Comparison of ENCODE assay signal across 9 mouse cellular contexts in genomic region chr4:58400861-58401341, GRCm38 (mm10).
DNase-seq lines count a peak whose midpoint lies in the region; ATAC-seq and TF ChIP-seq lines count a peak whose summit lies in the region.
"Had no signal": no experiment of that assay in that cellular context is flagged by ENCODE, and none has a peak within 500 bp of the region (broad histone marks: within the 10 kb centered on the region; RNA-seq: fewer than 3 reads in every experiment).

No protein-coding gene starts in this region.

- H3K36me3 ChIP-seq in lung, embryonic 14.5 days (ENCODE audit: insufficient read depth), result no peaks in the 10 kb centered on the region
- H3K36me3 ChIP-seq: heart, embryonic 13.5 days had no signal

- no peak for TF ChIP-seq POLR2A in cortical plate, adult 2 months (IDR thresholded peaks at IDR 0.05; ENCODE audit: extremely low read depth, insufficient read depth, low read length)

- no peaks in the 10 kb centered on the region for H3K9me3 ChIP-seq in lung, embryonic 14.5 days (ENCODE audit: low read depth, low read length)
- H3K9me3 ChIP-seq: heart, embryonic 13.5 days had no signal

- no peak overlapping the region for H3K4me2 ChIP-seq in lung, embryonic 14.5 days
- H3K4me2 ChIP-seq: heart, embryonic 13.5 days had no signal

- H3K27ac ChIP-seq in cortical plate, adult 2 months (ENCODE audit: insufficient read depth, low read length), result peak overlapping the region; percentile 69; the same call in 1 of the 2 replicates
- H3K27ac ChIP-seq in lung, embryonic 14.5 days (ENCODE audit: low read depth), result no peak overlapping the region
- H3K27ac ChIP-seq: heart, embryonic 13.5 days had no signal

- no peak for TF ChIP-seq CTCF in cortical plate, adult 2 months (IDR thresholded peaks at IDR 0.05; ENCODE audit: extremely low read depth, insufficient read depth, low read length)
- no peak for TF ChIP-seq CTCF in lung, embryonic 14.5 days (IDR thresholded peaks at IDR 0.05; ENCODE audit: low read depth)

- peaks cover 2% of the 10 kb centered on the region for H3K4me1 ChIP-seq in cortical plate, adult 2 months (ENCODE audit: control insufficient read depth, insufficient read depth, low read length)
- H3K4me1 ChIP-seq in lung, embryonic 14.5 days (ENCODE audit: insufficient read depth), result no peaks in the 10 kb centered on the region

- H3K27me3 ChIP-seq in lung, embryonic 14.5 days (ENCODE audit: insufficient read depth, low read length), result no peaks in the 10 kb centered on the region
- H3K27me3 ChIP-seq: heart, embryonic 13.5 days had no signal

- ATAC-seq in lung, embryonic 14.5 days (ENCODE audit: insufficient read depth), result peak; percentile 35; the same call in 1 of the 2 replicates
- no peak for ATAC-seq in inflammation-experienced regulatory T-cells, adult 6 months

- no peak overlapping the region for H3K4me3 ChIP-seq in cortical plate, adult 2 months (ENCODE audit: insufficient read depth, low read length)
- no peak overlapping the region for H3K4me3 ChIP-seq in lung, embryonic 14.5 days (ENCODE audit: low read depth, low read length)
- H3K4me3 ChIP-seq: heart, embryonic 13.5 days had no signal

- no peak overlapping the region for H3K9ac ChIP-seq in lung, embryonic 14.5 days
- H3K9ac ChIP-seq: heart, embryonic 13.5 days had no signal

- 65% methylated on average over 12 of the region's 12 CpGs for WGBS in lung, embryonic 14.5 days

- intact Hi-C loops in heart, postnatal 10 days (cut with DNase I), result no loop called here

- peak; percentile 94 for DNase-seq in heart, adult 11 months
- DNase-seq in heart, adult 8-10 months (ENCODE audit: low spot score), result no peak
- DNase-seq in heart, postnatal 10 days, result peak; percentile 57 to 59
- peak; percentile 64 for DNase-seq in lung, embryonic 14.5 days
- DNase-seq in urinary bladder, postnatal 4 days (ENCODE audit: low spot score in 2 of 2), result peak; percentile 53 to 65
- no peak for DNase-seq in spleen, postnatal 14 days (ENCODE audit: low spot score in 2 of 2)

Comparison
In these comparisons a context has a peak if more than half of its experiments do, and no peak if none do; other contexts are left out.
1. DNase-seq: peak in heart, adult 11 months (single experiment), heart, postnatal 10 days (2 of 2), lung, embryonic 14.5 days (single experiment) and urinary bladder, postnatal 4 days (2 of 2); none in heart, adult 8-10 months (single experiment) and spleen, postnatal 14 days (0 of 2).